Mouse (Mus musculus) liver, embryonic 15.5 days (tissue): ENCODE results near the gene Naaladl1. TPM values are rescaled to one million over a fixed set of nuclear protein-coding genes. Genes with fewer than 3 reads are reported as not detected.

Experiments used
- ATAC-seq: fragments of 200-750 bp; cut with Nextera tagmentation; 2 replicates; pipeline ENCODE4 v1.8.0; 2017; ENCODE audit warnings: moderate number of reproducible peaks, mild to moderate bottlenecking, moderate library complexity; ENCODE audit not compliant: insufficient read depth
- H3K27ac ChIP-seq: fragments of 300-500 bp; sonication (generic); replicated peaks from 2 replicates; pipeline ENCODE4 v1.5.1; 2015; ENCODE audit warnings: mild to moderate bottlenecking, inconsistent platforms
- H3K27me3 ChIP-seq: fragments of 300-500 bp; sonication (generic); 2 replicates; pipeline ENCODE4 v1.6.1; 2015; ENCODE audit warnings: mild to moderate bottlenecking, inconsistent platforms
- H3K36me3 ChIP-seq: fragments of 300-500 bp; sonication (generic); replicated peaks from 2 replicates; pipeline ENCODE4 v1.6.1; 2015; ENCODE audit warnings: moderate library complexity, mild to moderate bottlenecking, inconsistent platforms
- H3K4me1 ChIP-seq: fragments of 300-500 bp; sonication (generic); replicated peaks from 2 replicates; pipeline ENCODE4 v1.6.1; 2015; ENCODE audit warnings: inconsistent platforms
- H3K4me2 ChIP-seq: fragments of 300-500 bp; sonication (generic); 2 replicates; pipeline ENCODE4 v1.6.1; 2015; ENCODE audit warnings: moderate library complexity, mild to moderate bottlenecking, inconsistent platforms
- H3K4me3 ChIP-seq: fragments of 300-500 bp; sonication (generic); replicated peaks from 2 replicates; pipeline ENCODE4 v1.5.1; 2015; ENCODE audit warnings: mild to moderate bottlenecking, inconsistent platforms
- H3K9ac ChIP-seq: fragments of 300-500 bp; sonication (generic); 2 replicates; pipeline ENCODE4 v1.6.1; 2015; ENCODE audit warnings: moderate library complexity, mild to moderate bottlenecking, inconsistent platforms
- H3K9me3 ChIP-seq: fragments of 300-500 bp; sonication (generic); replicated peaks from 2 replicates; pipeline ENCODE4 v1.6.1; 2016; ENCODE audit warnings: inconsistent platforms
- WGBS: fragments of 180-500 bp; shearing (Covaris S2); methylation state at CpG from one replicate; pipeline ENCODE4 v1.1.7; 2015; ENCODE audit warnings: mixed read lengths; ENCODE audit not compliant: insufficient replicate concordance; 5-methylcytosine and 5-hydroxymethylcytosine counted together
- polyA plus RNA-seq: library from polyadenylated mRNA; unstranded; fragments of >200 nt; fragmentation: Nextera tagmentation; extraction: Ambion mirVana; gene quantifications from 2 replicates; pipeline ENCODE4 v1.2.1, GENCODE M21; 2015

Gene Naaladl1
- polyA plus RNA-seq, 1 experiment from 2014 or later: 3.7 TPM

DNA sequence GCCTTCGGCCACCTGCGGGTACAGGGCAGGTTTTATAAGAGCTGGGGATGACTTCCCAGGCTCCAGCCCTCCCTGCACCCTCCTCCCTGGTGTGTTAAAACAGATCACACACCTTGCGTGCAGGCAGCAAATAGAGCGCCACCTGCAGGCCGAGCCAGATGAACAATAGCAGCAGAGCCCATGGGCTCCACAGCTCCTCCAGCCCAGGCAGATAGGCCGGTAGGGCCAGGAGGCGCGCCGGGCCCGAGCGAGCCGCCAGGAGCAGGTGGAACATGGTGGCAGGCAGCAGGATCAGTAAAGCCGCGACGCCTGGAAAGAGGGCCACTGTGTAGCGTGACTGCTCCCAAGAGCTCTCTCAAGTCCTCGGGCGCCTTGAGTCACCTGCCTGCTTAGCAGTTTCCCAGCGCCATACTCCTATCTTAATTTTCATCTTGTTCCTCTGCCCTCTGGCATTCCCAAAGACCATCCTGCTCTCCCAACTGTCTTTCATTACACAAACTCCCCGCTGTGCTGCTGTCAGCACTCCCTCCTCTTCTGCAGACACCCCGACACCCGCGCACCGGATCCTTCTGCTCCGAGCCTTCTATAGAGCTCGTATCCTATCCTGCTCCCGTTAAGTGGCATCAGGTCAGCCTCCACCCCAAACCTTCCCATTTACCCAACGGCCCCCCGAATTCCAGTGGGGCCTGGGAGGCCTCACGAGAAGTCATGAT is 38.4 kb upstream of the Naaladl1 start:
- H3K4me1 ChIP-seq: peaks cover 54% of the 10 kb centered on the region
- peak overlapping the region; percentile 98 for H3K4me2 ChIP-seq
- H3K4me3 ChIP-seq: peak overlapping the region; percentile 60
- H3K9me3 ChIP-seq: no peaks in the 10 kb centered on the region
- peaks cover 29% of the 10 kb centered on the region for H3K36me3 ChIP-seq
- peak overlapping the region; percentile 60 for H3K9ac ChIP-seq
- H3K27me3 ChIP-seq: no peaks in the 10 kb centered on the region
- ATAC-seq: peak; percentile 61
- WGBS: under 1% methylated on average over 30 of the region's 30 CpGs
- peak overlapping the region; percentile 82 for H3K27ac ChIP-seq

- Histone ChIP-seq H3K27me3 (no peaks in the 10 kb centered on the region), H3K9me3 (no peaks in the 10 kb centered on the region), H3K4me2 (peak within 1 kb of the TSS; percentile 98), H3K36me3 (peaks cover 33% of the 10 kb centered on the region), H3K4me3 (peak within 1 kb of the TSS; percentile 60), H3K27ac (peak within 1 kb of the TSS; percentile 82), H3K4me1 (peaks cover 47% of the 10 kb centered on the region), H3K9ac (peak within 1 kb of the TSS; percentile 60)
- peak; percentile 85 for ATAC-seq
- 14% methylated on average over 33 of the region's 33 CpGs for WGBS
Observed at GRCm38 (mm10) chr19:6067724-6068415, 37.7 kb upstream of the Naaladl1 start, which contains the start of gene Tm7sf2. Gene Tm7sf2, minus strand, starts transcription at chr19:6068373.

- WGBS: 68% methylated on average over 4 of the region's 4 CpGs
- Histone ChIP-seq H3K27ac (no peak overlapping the region), H3K36me3 (peaks cover 34% of the 10 kb centered on the region)
Observed at GRCm38 (mm10) chr19:6068951-6069350, 36.6 kb upstream of the Naaladl1 start.

DNA sequence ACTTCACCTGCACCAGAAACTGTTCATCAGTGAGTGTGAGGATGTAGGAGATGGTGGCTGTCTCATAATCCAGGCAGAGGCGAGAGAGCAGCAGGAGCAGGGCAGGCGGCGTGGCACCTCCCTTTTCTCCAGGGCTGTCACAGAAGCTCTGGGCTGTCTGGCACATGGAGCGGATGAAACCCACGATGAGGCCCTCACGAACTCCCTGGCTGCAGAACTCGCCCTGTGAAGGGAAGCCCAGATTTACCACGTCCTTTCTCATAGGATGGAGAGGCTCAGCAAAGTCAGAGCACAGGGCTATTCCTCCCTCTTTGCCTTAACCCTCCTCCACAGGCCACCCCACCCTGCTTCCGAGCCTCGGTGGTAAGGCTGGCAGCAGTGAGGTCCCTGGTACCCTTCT is 35.7 kb upstream of the Naaladl1 start:
- peaks cover 44% of the 10 kb centered on the region for H3K4me1 ChIP-seq
- no peaks in the 10 kb centered on the region for H3K9me3 ChIP-seq
- no peaks in the 10 kb centered on the region for H3K27me3 ChIP-seq
- H3K4me3 ChIP-seq: no peak overlapping the region
- H3K27ac ChIP-seq: no peak overlapping the region
- no peak overlapping the region for H3K9ac ChIP-seq
- H3K4me2 ChIP-seq: no peak overlapping the region
- no peak for ATAC-seq
- 72% methylated on average over 10 of the region's 10 CpGs for WGBS
- H3K36me3 ChIP-seq: peaks cover 40% of the 10 kb centered on the region

More at GRCm38 (mm10) chr19:6068951-6069350, 36.6 kb upstream of the Naaladl1 start:
- Histone ChIP-seq H3K4me3 (no peak overlapping the region), H3K9me3 (no peaks in the 10 kb centered on the region), H3K27me3 (no peaks in the 10 kb centered on the region), H3K9ac (no peak overlapping the region), H3K4me1 (peaks cover 40% of the 10 kb centered on the region), H3K4me2 (no peak overlapping the region)
- no peak for ATAC-seq

GRCm38 (mm10) chr19:6070571-6071250 is 34.9 kb upstream of the Naaladl1 start:
- Histone ChIP-seq H3K4me1 (peaks cover 48% of the 10 kb centered on the region), H3K4me2 (no peak overlapping the region), H3K27ac (no peak overlapping the region), H3K9ac (no peak overlapping the region), H3K4me3 (no peak overlapping the region), H3K36me3 (peaks cover 41% of the 10 kb centered on the region), H3K9me3 (no peaks in the 10 kb centered on the region), H3K27me3 (no peaks in the 10 kb centered on the region)
- no peak for ATAC-seq
- 89% methylated on average over 31 of the region's 31 CpGs for WGBS

DNA sequence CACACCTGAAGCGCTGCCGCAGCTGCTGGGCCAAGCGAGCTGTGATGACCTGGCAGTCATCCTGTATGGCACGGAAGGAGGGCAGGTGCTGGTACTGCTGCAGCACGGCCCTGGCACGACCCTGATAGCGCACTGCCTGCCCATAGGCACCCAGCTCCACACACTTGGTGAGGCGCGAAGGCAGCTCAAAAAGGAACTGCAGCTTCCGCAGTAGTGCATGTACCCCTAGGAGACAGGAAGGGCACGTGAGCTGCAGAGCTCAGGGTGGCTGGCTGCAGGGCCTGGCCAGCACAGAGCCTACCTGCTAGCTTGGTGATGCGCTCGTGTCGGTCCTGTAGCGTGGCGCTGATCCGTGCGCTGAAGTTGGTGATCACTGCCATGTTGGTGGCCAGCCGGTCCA is 34.3 kb upstream of the Naaladl1 start:
- Histone ChIP-seq H3K27me3 (no peaks in the 10 kb centered on the region), H3K4me2 (no peak overlapping the region), H3K4me3 (no peak overlapping the region), H3K9ac (no peak overlapping the region), H3K36me3 (peaks cover 41% of the 10 kb centered on the region), H3K4me1 (peaks cover 48% of the 10 kb centered on the region), H3K9me3 (no peaks in the 10 kb centered on the region), H3K27ac (no peak overlapping the region)
- no peak for ATAC-seq
- 89% methylated on average over 19 of the region's 19 CpGs for whole genome bisulfite sequencing

DNA sequence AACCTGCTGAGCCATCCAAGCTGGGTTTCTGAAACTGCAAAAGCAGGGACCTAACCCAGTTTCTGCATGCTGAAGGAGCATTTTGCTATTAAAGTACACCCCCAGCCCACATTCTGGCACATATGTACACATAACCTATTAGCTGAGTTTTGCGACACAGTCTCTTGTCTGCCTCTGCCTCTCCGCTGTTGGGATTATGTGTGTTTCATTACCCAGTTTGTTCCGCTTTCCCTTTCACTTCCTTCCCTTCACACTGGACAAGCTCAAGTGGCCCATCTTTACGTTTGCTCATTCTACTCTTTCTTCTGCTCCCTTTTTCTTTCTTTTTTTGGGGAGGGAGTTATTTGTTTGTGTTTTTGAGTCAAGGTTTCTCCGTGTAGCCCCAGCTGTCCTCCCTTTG is 31.7 kb upstream of the Naaladl1 start:
- no peaks in the 10 kb centered on the region for H3K27me3 ChIP-seq
- no peak overlapping the region for H3K9ac ChIP-seq
- no peak for ATAC-seq
- peaks cover 40% of the 10 kb centered on the region for H3K36me3 ChIP-seq
- H3K4me3 ChIP-seq: no peak overlapping the region
- peaks cover 42% of the 10 kb centered on the region for H3K4me1 ChIP-seq
- no peaks in the 10 kb centered on the region for H3K9me3 ChIP-seq
- peak overlapping the region; percentile 42; the same call in 1 of the 2 replicates for H3K27ac ChIP-seq
- 74% methylated on average over 5 of the region's 5 CpGs for WGBS
- H3K4me2 ChIP-seq: no peak overlapping the region

GRCm38 (mm10) chr19:6076564-6077393 is 28.8 kb upstream of the Naaladl1 start, which contains the start of gene Vps51:
Gene Vps51, minus strand, starts transcription at chr19:6077231.
- Histone ChIP-seq H3K27ac (peak within 1 kb of the TSS; percentile 85), H3K9ac (peak within 1 kb of the TSS; percentile 72)
- WGBS: under 1% methylated on average over 33 of the region's 33 CpGs

DNA sequence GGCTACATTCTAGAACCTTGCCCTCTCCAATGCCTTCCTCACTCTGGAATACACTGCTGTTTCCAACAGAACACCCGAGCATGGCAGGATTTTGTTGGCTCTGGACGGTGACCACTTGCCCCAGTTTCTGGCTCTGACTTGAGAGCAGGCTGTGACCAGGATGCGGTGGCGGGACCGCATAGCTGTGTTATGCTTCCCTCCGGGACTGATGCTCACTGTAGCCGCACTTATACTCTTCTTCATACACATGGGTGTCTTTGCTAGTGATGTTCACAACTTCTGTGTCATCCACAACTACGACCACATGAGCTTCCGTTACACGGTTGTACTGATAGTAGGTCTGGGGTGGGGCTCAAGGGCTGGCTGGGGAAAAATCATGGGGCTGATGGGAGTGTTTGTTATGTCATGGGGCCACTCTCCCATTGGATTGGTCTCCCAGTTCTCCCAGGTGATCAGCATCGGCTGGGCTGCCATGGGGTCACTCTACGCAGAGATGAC is 25.6 kb upstream of the Naaladl1 start, which contains the start of gene Tmem262:
Gene Tmem262, plus strand, starts transcription at position 51 of the 498 bp plus-strand sequence.
- H3K27ac ChIP-seq: no peak within 1 kb of the TSS
- H3K27me3 ChIP-seq: no peaks in the 10 kb centered on the region
- H3K4me2 ChIP-seq: no peak within 1 kb of the TSS
- H3K4me1 ChIP-seq: peaks cover 48% of the 10 kb centered on the region
- no peak within 1 kb of the TSS for H3K9ac ChIP-seq
- no peak within 1 kb of the TSS for H3K4me3 ChIP-seq
- ATAC-seq: no peak
- 78% methylated on average over 12 of the region's 12 CpGs for WGBS
- H3K36me3 ChIP-seq: peaks cover 32% of the 10 kb centered on the region
- no peaks in the 10 kb centered on the region for H3K9me3 ChIP-seq

More at GRCm38 (mm10) chr19:6076564-6077393, 28.8 kb upstream of the Naaladl1 start, which contains the start of gene Vps51:
- Histone ChIP-seq H3K4me1 (peaks cover 39% of the 10 kb centered on the region), H3K4me3 (peak within 1 kb of the TSS; percentile 79), H3K27me3 (no peaks in the 10 kb centered on the region), H3K4me2 (peak within 1 kb of the TSS; percentile 83), H3K36me3 (peaks cover 33% of the 10 kb centered on the region), H3K9me3 (no peaks in the 10 kb centered on the region)
- ATAC-seq: peak; percentile 85

DNA sequence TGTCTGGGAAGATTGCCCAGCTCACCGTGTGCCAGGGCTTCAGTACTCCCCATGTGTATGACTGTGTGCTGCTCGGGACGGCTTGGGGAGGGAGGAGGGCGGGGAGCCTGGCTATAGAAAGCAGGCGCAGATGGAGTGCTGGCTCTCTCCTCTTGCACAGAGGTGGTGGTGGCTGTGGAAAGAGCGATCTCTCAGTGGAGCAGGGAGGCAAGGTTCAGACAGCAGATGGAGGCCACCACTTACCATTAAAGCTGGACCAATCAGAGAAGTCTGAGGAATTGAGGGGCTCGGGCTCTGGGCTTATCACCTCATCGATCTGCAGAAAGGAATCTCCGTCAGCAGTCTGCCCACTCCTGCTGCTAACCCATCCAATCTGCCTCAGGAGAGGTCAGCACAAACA is 23.4 kb upstream of the Naaladl1 start, which contains the start of gene Gm28374:
Gene Gm28374, minus strand, starts transcription at position 101 of the 400 bp plus-strand sequence.
- peaks cover 47% of the 10 kb centered on the region for H3K36me3 ChIP-seq

More for the DNA sequence above, 23.4 kb upstream of the Naaladl1 start, which contains the start of gene Gm28374:
- H3K27ac ChIP-seq: no peak within 1 kb of the TSS
- H3K4me3 ChIP-seq: no peak within 1 kb of the TSS
- WGBS: 80% methylated on average over 9 of the region's 9 CpGs
- H3K9ac ChIP-seq: no peak within 1 kb of the TSS
- no peaks in the 10 kb centered on the region for H3K27me3 ChIP-seq
- H3K4me2 ChIP-seq: no peak within 1 kb of the TSS
- no peaks in the 10 kb centered on the region for H3K9me3 ChIP-seq
- ATAC-seq: no peak
- H3K4me1 ChIP-seq: peaks cover 43% of the 10 kb centered on the region
